Mouse (Mus musculus): Measurements from ENCODE around the gene Gltpd2.

DNA sequence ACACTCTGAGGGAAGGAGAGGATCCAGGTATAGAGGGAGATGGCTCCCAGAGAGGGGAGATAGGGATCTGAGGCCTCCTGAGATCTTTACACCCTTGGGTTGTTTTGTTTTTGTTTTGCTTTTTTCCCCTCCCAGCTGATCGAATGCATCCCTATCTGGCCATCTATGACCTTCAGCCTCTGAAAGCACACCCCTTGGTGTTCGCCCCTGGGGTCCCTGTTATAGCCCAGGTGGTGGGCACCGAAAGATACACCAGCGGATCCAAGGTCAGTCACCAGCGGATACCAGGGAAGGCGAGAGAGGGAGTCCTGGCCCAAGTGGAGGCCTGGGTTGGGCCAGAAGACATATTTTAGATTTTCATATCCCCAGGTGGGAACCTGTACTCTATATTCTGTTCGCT, 21.9 kb downstream of the Gltpd2 start:
- TF ChIP-seq CTCF (IDR thresholded peaks at IDR 0.05; ENCODE audit: low read depth, low read length) (no peak), GATA1 (IDR thresholded peaks at IDR 0.05; ENCODE audit: borderline replicate concordance, low read length) (no peak), TAL1 (conservative IDR thresholded peaks at IDR 0.05; ENCODE audit: low read depth, low read length) (no peak), GATA2 (IDR thresholded peaks at IDR 0.05; ENCODE audit: borderline replicate concordance, low read depth, low read length) (no peak), POLR2AphosphoS5 (IDR thresholded peaks at IDR 0.05; ENCODE audit: insufficient replicate concordance, low read depth, low read length) (no peak)

Measured in G1E (cell line).